Mouse (Mus musculus): ENCODE data around the gene Gba. TPM values are rescaled to one million over a fixed set of nuclear protein-coding genes. Genes with fewer than 3 reads are reported as not detected.

Gba gene
- 52.5 TPM for polyA plus RNA-seq (2012; fragmentation: generic; extraction: Trizol)

DNA sequence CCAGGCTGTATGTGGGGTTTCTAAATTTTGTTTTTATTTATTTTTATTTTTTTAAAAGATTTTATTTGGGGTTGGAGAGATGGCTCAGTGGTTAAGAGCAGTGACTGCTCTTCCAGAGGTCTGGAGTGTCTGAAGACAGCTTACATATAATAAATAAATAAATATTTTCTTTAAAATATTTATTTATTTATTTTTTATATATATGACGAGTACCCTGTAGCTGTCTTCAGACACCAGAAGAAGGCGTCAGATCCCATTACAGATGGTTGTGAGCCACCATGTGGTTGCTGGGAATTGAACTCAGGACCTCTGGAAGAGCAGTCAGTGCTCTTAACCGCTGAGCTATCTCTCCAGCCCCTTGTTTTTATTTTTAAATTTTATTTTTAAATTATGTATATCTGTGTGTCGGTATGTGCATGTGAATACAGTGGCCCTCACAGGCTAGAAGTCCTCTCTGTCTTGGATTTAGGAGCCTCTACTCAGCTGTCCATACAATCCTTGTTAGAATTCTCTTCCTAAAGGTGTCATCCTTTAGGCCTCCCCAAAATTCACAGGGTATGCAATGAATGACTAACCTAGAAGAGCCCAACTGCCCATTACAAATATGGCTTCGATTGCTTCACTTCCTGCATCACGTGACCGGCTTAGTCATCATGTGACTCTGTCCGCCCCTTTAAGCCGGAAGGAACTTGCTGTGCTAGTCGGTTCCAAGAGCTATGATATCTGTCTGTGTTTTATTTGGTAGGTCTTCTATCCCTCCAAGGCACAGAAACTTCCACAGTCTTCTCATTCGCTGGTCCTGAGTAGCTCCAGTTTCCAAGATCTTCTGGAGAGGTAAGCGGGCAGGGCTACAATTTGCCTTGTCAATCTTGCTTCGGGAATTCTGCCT is at the start of gene Gba:
TSS of gene Gba (plus strand) at position 676 of the 889 bp plus-strand sequence.
- Histone ChIP-seq H3K79me2 (ENCODE audit: control insufficient read depth, insufficient read depth) (peaks cover 6% of the 10 kb centered on the region), H3K4me3 (peak within 1 kb of the TSS; percentile 29), H3ac (ENCODE audit: control insufficient read depth, insufficient read length) (no peak within 1 kb of the TSS), H3K36me3 (ENCODE audit: control insufficient read depth, insufficient read depth) (peaks cover 5% of the 10 kb centered on the region), H3K4me2 (ENCODE audit: low read depth) (peak within 1 kb of the TSS; percentile 93), H3K27me3 (ENCODE audit: control insufficient read depth, insufficient read depth, insufficient read length) (no peaks in the 10 kb centered on the region)
- TF ChIP-seq REST (IDR thresholded peaks at IDR 0.05; ENCODE audit: insufficient read depth, insufficient read length) (no peak), MYOG (IDR thresholded peaks at IDR 0.05; ENCODE audit: control insufficient read depth in 1 of 3, insufficient read depth in 1 of 3, insufficient read length in 2 of 3, low read depth in 2 of 3) (no peak), TCF12 (IDR thresholded peaks at IDR 0.05; ENCODE audit: insufficient read depth, poor library complexity, severe bottlenecking) (no peak), USF1 (IDR thresholded peaks at IDR 0.05; ENCODE audit: low read depth) (peak; percentile 100), E2F4 (IDR thresholded peaks at IDR 0.05; ENCODE audit: insufficient read depth) (no peak), SRF (IDR thresholded peaks at IDR 0.05; ENCODE audit: control insufficient read depth, insufficient read length, low read depth) (no peak), CEBPB (IDR thresholded peaks at IDR 0.05; ENCODE audit: insufficient read depth, poor library complexity, severe bottlenecking) (0 out of 2 replicates have a peak, but pooled peaks have one; percentile 19), MAX (IDR thresholded peaks at IDR 0.05; ENCODE audit: low read depth) (no peak), TCF3 (IDR thresholded peaks at IDR 0.05; ENCODE audit: insufficient read length, low read depth) (no peak), MYOD1 (IDR thresholded peaks at IDR 0.05; ENCODE audit: control insufficient read depth in 1 of 3, insufficient read length in 2 of 3, low read depth in 2 of 3) (no peak), POLR2AphosphoS2 (IDR thresholded peaks at IDR 0.05; ENCODE audit: insufficient read length, low read depth) (no peak), POLR2A (IDR thresholded peaks at IDR 0.05; ENCODE audit: insufficient read length, low read depth) (no peak)

DNA sequence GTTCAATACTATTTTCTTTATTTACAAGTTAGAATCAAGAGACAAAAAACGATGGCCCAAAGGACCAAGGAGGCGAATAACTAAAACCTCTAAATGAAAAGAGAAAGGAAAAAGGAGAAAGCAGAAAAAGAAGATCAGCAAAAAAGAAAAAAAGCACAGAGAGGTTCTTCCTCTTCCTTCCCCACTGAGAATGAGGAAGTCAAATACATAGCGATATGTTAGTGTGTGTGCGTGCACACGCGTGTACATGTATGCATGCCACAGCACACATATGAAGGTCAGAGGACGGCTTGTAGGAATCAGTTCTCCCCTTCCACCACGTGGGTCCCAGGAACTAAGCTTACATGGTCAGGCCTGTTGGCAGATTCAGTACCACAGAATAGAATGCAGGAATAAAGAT is 45.8 kb upstream of the Gba start:
- no peak for TF ChIP-seq E2F4 (IDR thresholded peaks at IDR 0.05; ENCODE audit: insufficient read depth)
- TF ChIP-seq POLR2A (IDR thresholded peaks at IDR 0.05; ENCODE audit: insufficient read length, low read depth): no peak
- TF ChIP-seq POLR2AphosphoS2 (IDR thresholded peaks at IDR 0.05; ENCODE audit: insufficient read length, low read depth): no peak
- no peak for TF ChIP-seq MYOG (IDR thresholded peaks at IDR 0.05; ENCODE audit: control insufficient read depth in 1 of 3, insufficient read depth in 1 of 3, insufficient read length in 2 of 3, low read depth in 2 of 3)
- no peak for TF ChIP-seq MAX (IDR thresholded peaks at IDR 0.05; ENCODE audit: low read depth)
- TF ChIP-seq REST (IDR thresholded peaks at IDR 0.05; ENCODE audit: insufficient read depth, insufficient read length): no peak
- TF ChIP-seq MYOD1 (IDR thresholded peaks at IDR 0.05; ENCODE audit: control insufficient read depth in 1 of 3, insufficient read length in 2 of 3, low read depth in 2 of 3): no peak
- TF ChIP-seq TCF3 (IDR thresholded peaks at IDR 0.05; ENCODE audit: insufficient read length, low read depth): no peak
- TF ChIP-seq CEBPB (IDR thresholded peaks at IDR 0.05; ENCODE audit: insufficient read depth, poor library complexity, severe bottlenecking): no peak
- no peak for TF ChIP-seq USF1 (IDR thresholded peaks at IDR 0.05; ENCODE audit: low read depth)
- no peak for TF ChIP-seq TCF12 (IDR thresholded peaks at IDR 0.05; ENCODE audit: insufficient read depth, poor library complexity, severe bottlenecking)
- TF ChIP-seq SRF (IDR thresholded peaks at IDR 0.05; ENCODE audit: control insufficient read depth, insufficient read length, low read depth): no peak
- Histone ChIP-seq H3K36me3 (ENCODE audit: control insufficient read depth, insufficient read depth) (no peaks in the 10 kb centered on the region), H3K79me2 (ENCODE audit: control insufficient read depth, insufficient read depth) (no peaks in the 10 kb centered on the region), H3ac (ENCODE audit: control insufficient read depth, insufficient read length) (no peak overlapping the region), H3K4me3 (no peak overlapping the region), H3K27me3 (ENCODE audit: control insufficient read depth, insufficient read depth, insufficient read length) (peaks cover 35% of the 10 kb centered on the region), H3K4me2 (ENCODE audit: low read depth) (no peak overlapping the region)

DNA sequence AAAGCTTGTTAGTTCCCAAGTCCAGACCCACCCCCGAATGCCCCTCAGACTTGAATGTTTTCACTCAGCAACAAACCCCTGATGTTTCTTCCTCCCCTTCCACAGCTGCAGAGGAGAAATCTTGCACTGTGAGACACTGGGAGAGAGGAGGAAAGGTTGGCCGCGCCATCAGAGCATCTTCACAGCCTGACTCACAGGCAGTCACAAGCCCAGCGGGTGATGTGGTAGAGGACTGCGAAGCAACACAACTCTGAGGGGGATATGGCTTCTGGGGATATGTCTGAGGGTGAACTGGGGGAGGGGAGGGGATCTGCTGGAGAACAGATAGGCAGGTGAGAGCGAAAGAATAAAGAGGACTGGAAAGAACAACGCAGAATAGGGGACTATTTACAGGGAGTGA is 44.1 kb upstream of the Gba start:
- H3K4me2 ChIP-seq (ENCODE audit: low read depth): no peak overlapping the region
- no peaks in the 10 kb centered on the region for H3K79me2 ChIP-seq (ENCODE audit: control insufficient read depth, insufficient read depth)
- H3K36me3 ChIP-seq (ENCODE audit: control insufficient read depth, insufficient read depth): no peaks in the 10 kb centered on the region
- H3K27me3 ChIP-seq (ENCODE audit: control insufficient read depth, insufficient read depth, insufficient read length): peaks cover 27% of the 10 kb centered on the region
- no peak overlapping the region for H3ac ChIP-seq (ENCODE audit: control insufficient read depth, insufficient read length)
- no peak overlapping the region for H3K4me3 ChIP-seq
- TF ChIP-seq POLR2AphosphoS2 (IDR thresholded peaks at IDR 0.05; ENCODE audit: insufficient read length, low read depth): no peak
- TF ChIP-seq MYOD1 (IDR thresholded peaks at IDR 0.05; ENCODE audit: control insufficient read depth in 1 of 3, insufficient read length in 2 of 3, low read depth in 2 of 3): no peak
- TF ChIP-seq USF1 (IDR thresholded peaks at IDR 0.05; ENCODE audit: low read depth): no peak
- TF ChIP-seq TCF12 (IDR thresholded peaks at IDR 0.05; ENCODE audit: insufficient read depth, poor library complexity, severe bottlenecking): no peak
- no peak for TF ChIP-seq TCF3 (IDR thresholded peaks at IDR 0.05; ENCODE audit: insufficient read length, low read depth)
- no peak for TF ChIP-seq CEBPB (IDR thresholded peaks at IDR 0.05; ENCODE audit: insufficient read depth, poor library complexity, severe bottlenecking)
- no peak for TF ChIP-seq POLR2A (IDR thresholded peaks at IDR 0.05; ENCODE audit: insufficient read length, low read depth)
- no peak for TF ChIP-seq E2F4 (IDR thresholded peaks at IDR 0.05; ENCODE audit: insufficient read depth)
- no peak for TF ChIP-seq SRF (IDR thresholded peaks at IDR 0.05; ENCODE audit: control insufficient read depth, insufficient read length, low read depth)
- no peak for TF ChIP-seq MYOG (IDR thresholded peaks at IDR 0.05; ENCODE audit: control insufficient read depth in 1 of 3, insufficient read depth in 1 of 3, insufficient read length in 2 of 3, low read depth in 2 of 3)
- no peak for TF ChIP-seq MAX (IDR thresholded peaks at IDR 0.05; ENCODE audit: low read depth)
- TF ChIP-seq REST (IDR thresholded peaks at IDR 0.05; ENCODE audit: insufficient read depth, insufficient read length): no peak

DNA sequence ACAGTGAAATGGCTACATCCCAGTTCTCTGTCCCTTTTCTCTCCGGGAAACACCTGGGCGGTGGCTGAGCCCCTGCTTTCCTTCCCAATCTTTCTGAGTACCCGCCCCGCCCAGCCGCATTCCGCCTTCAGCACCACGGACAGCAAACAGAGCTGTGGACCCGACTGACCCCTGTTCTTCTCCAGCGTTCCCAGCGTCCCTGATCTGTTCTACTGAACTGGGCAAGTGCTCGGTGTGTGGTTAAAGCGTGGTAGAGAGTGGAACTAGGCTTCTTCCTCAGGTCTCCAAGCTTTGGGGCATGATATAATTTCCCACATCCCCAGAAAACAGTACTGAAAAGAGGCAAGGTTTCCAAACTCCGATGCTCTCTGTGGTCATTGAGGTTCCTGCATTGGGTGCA is 43.5 kb upstream of the Gba start:
- H3ac ChIP-seq (ENCODE audit: control insufficient read depth, insufficient read length): no peak overlapping the region
- H3K4me2 ChIP-seq (ENCODE audit: low read depth): peak overlapping the region; percentile 56
- peaks cover 23% of the 10 kb centered on the region for H3K27me3 ChIP-seq (ENCODE audit: control insufficient read depth, insufficient read depth, insufficient read length)
- no peak overlapping the region for H3K4me3 ChIP-seq
- TF ChIP-seq CEBPB (IDR thresholded peaks at IDR 0.05; ENCODE audit: insufficient read depth, poor library complexity, severe bottlenecking) (no peak), SRF (IDR thresholded peaks at IDR 0.05; ENCODE audit: control insufficient read depth, insufficient read length, low read depth) (no peak), USF1 (IDR thresholded peaks at IDR 0.05; ENCODE audit: low read depth) (no peak), MYOD1 (IDR thresholded peaks at IDR 0.05; ENCODE audit: control insufficient read depth in 1 of 3, insufficient read length in 2 of 3, low read depth in 2 of 3) (no peak), TCF3 (IDR thresholded peaks at IDR 0.05; ENCODE audit: insufficient read length, low read depth) (no peak), MAX (IDR thresholded peaks at IDR 0.05; ENCODE audit: low read depth) (no peak), POLR2AphosphoS2 (IDR thresholded peaks at IDR 0.05; ENCODE audit: insufficient read length, low read depth) (no peak), E2F4 (IDR thresholded peaks at IDR 0.05; ENCODE audit: insufficient read depth) (no peak), REST (IDR thresholded peaks at IDR 0.05; ENCODE audit: insufficient read depth, insufficient read length) (peak; percentile 94)
- H3K79me2 ChIP-seq (ENCODE audit: control insufficient read depth, insufficient read depth): no peaks in the 10 kb centered on the region
- H3K36me3 ChIP-seq (ENCODE audit: control insufficient read depth, insufficient read depth): no peaks in the 10 kb centered on the region

Data from myocyte (in vitro differentiated cells).